Mouse (Mus musculus) activated CD4-positive, CD25-positive, alpha-beta regulatory T cell, adult 4 months (primary cell): ENCODE measurements around the gene Tlx1. TPM values are rescaled to one million over a fixed set of nuclear protein-coding genes. Genes with fewer than 3 reads are reported as not detected.

Source experiments
- ATAC-seq: one replicate; pipeline ENCODE4 v1.8.0; 2017
- polyA plus RNA-seq, 2 experiments: library from polyadenylated mRNA; unstranded; fragments of 100-300 nt; shearing (Covaris generic); gene quantifications; one replicate each; pipeline ENCODE4 v1.2.1; 2017

Gene Tlx1
- polyA plus RNA-seq, 2 experiments from 2014 or later: not detected

DNA sequence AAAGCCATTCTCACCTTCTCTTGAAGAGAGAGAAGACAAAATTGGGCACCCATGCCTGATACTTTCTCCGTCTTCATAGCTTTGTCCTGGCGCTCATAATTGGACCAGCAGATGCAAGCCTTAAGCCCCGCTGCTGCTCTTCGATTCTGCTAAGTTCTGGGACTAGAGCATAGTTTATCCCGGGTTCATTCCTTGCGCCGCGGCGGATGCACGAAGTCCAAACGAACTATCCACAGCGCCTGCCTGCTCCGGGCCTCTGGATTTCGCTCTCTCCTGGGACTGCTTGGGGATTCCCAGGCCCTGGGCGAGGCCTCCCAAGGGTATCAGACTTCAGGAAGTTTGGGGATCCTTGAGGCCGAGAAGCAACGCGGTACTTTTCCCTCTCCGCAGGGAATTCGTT lies 8.4 kb downstream of the Tlx1 start:
- no peak for ATAC-seq

DNA sequence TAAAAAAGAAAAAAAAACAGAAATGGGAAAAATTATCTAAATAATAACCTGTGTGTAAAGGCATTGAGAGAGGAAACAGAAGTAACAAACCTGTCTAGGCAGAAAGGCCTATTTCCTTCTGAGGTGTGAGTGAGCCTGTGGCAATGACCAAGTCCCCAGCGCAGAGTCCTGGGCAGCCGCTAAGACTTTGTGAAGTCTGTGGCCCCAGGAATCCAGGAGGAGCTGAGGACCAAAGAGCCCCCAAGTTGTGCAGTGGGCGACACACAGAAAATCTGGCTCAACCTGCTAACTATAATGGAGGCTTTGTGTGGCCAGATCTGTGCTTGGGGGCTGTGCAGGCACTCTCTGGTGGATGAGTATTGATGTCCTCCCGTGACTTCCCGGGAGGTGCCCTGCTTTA lies 9.0 kb downstream of the Tlx1 start:
- no peak for ATAC-seq

DNA sequence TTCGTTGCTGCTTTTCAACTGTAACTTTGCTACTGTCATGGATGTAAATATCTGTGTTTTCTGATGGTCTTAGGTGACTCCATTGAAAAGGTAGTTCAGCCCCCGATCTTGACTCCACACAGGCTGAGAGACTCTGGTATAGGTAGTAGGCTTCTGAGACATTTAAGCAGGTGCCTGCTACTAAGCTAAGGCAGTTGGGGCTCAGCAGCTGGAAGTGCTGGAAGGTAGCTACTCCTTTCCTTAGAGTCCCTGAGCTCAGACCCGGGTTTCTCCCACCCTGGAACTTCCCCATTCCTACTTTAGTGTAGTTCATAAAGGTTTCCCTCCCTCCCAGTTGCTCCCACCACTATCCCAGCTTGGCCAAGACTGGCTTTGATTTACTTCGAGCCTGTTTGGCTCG lies 9.5 kb downstream of the Tlx1 start:
- no peak for ATAC-seq

DNA sequence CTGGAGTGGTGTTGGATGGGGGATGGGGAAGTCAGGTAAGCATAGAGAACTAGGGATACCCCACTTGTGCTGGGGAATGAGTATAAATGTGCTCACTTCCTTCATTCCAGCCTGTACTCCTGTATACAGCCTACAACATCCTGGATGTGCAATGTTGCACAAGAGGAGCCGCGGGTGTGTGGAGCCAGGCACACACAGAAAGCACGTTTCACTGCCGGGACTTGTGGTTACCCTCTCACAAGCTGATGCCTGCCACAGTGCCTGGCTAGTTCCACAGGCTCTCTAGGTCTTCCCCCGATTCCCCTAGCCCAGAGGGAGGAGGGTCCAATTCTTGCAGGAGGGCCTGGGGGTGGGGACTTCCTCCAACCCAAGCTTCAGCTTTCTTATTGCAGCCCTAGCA lies 10.0 kb downstream of the Tlx1 start:
- ATAC-seq: no peak

DNA sequence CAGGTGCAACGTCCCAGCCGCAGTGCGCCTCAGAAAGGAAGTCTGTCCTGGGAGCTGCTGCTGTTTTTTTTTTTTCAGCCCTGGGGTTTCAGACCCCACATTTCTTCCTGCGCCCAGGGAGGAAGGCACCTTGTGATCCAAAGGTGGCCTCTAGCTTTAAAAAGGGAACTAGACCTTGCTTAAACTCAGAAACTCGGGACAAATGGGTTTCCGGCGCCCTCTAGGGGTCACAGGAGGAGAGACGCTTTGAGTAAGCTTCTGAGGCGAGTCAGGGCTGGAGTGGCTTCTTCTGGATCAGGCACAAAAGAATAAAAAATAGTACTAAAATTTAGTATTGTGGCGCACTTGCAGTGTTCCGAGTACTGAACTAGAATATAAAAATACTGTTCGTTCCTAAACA lies 10.6 kb downstream of the Tlx1 start:
- ATAC-seq: no peak

DNA sequence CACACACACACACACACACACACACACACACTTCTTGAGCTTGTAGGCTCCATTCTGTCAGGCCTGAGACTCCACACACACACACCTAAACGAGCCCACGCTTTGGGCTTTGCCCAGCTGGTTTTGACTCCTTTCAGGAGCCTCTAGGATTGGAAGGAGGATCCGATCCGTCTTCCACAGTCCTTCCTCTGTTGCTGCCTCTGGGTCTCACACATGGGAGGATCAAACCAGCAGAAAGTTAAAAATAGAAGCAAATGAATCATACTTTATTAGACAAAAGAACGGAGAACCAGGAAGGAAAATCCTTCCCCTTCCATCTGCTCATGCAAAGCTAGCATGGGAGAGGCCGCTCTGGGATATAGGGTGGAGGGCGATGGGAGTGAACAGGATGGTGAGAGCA lies 11.7 kb downstream of the Tlx1 start:
- no peak for ATAC-seq

DNA sequence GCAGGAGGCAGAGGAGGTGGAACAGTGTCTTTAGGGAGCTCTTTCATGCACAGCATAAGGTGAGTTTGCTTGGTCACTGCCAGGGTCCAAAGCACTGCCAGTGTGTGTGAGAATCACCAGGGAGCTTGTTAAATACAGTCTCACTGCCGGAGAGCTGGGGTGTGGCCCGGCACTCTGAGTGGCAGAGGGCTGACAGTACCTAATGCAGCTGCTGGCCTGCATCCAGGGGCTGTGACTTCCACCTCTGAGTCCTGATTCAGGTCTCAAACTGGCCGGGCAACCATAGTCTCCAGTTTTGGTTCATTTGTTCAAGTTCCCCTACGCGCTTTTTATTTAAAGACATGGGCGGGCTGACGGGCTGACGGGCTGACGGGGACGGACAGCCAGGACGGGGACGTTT lies 12.4 kb downstream of the Tlx1 start:
- no peak for ATAC-seq

DNA sequence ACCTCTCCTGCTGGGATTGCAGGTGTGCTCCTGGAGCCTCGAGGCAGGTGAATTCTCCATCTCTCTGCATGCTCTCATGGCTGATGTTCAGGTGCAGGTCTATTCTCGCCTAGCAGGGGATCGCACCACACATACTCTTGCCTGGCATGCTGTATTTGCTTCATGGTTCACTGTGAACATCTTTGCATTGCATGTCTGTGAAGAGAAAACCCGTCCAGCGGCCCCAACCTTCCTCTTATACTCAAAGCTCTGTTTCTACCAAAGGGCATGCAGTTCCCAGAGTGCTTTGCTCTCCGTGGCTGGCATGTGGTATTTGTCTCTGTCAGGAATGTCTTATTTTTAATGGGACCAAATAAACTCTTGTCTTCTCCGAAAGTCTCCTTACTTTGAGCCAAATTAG lies 20.0 kb downstream of the Tlx1 start:
- ATAC-seq: no peak

DNA sequence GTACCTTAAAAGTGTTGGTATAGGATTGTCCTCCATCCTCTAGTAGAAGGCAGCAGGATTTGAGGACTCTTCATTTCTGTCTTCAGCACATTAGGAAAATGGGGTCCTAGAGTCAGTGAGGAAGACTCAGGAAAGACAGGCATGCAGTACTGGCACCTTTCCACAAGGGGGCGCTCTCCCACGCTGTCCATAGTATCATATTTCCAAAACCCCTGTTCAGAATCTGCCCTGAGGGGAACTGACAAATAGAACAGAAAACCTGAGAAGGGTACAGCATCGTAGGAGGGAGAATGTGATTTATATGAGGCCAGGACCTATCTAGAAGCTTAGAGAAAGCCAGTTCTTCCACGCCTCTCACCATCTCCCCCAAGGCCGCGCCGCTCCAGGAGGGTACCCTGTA lies 24.3 kb downstream of the Tlx1 start:
- ATAC-seq: no peak

DNA sequence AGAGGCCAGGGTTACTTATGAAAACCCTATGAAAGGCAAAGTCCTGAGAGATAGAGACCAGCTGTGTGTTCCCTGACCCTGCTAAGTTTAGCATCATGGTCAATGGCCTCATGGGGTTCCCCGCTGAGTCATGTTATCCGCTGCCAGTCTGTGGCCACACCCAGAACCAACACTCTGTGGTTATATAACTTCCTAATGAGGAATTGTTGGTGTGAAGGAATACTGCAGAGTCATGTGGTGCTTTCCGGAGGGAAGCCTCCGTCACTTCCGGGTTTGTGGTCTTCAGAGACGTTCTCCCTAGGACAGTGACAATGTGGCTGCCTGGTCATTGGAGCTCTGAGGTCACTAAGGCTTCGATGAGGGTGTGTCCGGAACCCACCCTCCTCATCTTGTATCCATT lies 25.8 kb downstream of the Tlx1 start:
- no peak for ATAC-seq

DNA sequence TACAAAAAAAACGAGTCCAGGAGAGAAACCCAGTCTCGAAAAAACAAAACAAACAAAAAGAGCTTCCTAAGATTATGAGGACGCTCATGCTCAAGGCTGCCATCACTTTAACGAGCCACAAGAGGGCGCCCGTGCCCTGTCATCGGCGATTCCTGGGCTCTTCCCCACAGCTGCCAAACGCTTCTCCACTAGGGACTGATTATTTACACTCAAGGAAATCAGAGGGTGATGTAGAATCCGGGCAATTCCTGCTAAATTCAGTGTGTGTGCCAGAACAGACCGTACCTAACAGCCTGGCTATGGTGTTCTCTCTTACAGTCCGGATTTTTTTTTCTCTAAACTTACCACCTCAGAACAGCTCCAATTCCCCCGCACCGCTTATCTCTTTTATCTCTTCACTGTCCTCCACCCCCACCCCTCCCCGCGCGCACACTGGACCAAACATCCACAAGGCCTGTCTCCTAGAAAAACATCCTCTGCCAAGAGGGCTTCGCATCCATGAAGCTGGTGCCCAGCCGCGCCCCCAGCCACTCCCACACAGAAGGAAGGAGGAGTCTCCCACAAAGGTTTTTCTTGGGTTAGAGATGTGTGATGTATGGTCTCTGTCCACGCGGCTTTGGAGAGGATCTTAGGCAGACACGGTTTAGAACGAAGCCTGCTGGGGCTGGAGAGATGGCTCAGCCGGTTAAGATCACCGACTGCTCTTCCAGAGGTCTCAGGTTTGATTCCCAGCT lies 26.7 kb downstream of the Tlx1 start:
- no peak for ATAC-seq

DNA sequence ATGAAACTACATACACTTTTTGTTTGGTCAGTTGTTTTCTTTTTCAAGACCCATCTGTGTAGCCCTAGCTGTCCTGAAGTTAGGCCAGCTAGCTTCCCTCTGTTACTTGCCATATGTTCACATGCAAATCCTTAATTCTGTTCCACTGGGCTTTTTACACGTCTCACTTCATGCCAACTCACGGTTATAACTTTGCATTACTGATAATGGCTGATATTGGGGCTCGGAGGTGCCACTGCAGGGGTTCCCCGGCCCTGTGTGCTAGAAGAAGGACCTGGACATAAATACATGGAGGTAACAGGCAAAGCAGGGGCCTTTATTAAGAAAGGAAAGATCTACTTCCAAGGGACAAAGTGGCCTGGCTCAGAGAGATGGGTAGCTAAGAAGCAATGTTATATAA lies 29.0 kb downstream of the Tlx1 start:
- ATAC-seq: no peak

DNA sequence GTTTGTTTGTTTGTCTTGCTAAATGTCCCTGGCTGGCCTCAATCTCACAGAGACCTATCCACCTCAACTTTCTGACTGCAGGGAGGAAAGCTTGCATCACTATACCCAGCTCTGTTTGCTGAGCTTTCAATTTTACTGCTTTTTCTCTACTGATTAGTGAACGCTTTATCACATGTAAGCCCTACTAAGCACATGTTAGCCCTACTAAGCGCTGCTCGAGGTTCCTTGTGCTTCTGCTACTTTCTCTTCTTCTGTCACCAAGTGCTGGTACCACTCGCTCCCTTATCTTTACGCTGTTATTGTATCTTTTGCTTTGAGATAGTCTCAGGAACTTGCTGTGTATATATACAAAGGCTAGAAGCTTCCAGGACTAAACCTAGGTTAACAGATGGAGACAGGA lies 30.0 kb downstream of the Tlx1 start:
- no peak for ATAC-seq

DNA sequence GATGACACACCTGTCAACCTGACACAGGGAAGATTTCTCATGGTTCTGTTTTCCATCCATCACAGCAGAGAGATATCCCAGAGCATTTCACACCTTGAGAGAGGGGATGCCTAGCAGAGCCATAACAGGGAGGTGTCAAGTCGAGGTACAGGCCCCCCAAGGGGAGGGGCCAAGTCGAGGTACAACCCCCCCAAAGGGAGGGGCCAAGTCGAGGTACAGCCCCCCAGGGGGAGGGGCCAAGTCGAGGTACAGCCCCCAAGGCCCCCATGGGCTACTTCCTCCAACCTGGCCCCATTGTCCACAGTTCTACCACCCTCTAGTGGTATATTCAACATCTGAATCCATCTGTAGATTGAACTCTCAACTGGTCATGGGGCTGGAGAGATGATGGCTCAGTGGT lies 44.2 kb downstream of the Tlx1 start:
- no peak for ATAC-seq

DNA sequence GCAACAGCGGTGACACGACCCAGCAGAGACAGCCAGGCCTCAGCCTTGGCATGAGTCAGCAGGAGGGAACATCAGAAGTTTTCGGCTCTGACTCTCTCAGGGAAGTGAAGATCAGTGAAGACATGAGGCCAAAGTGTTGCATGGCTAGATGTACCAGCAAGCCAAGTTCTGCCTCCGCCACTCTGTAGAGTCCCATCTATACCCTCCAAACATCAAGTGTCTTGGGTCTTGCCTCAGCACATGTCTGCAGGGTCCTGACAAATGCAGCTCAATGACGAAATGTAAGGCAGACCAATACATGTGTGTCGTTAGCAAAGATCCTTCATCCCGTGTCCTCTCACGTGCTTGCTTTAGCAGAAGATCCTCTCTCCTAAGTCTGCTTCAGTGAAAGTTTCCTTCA lies 46.5 kb downstream of the Tlx1 start:
- no peak for ATAC-seq

DNA sequence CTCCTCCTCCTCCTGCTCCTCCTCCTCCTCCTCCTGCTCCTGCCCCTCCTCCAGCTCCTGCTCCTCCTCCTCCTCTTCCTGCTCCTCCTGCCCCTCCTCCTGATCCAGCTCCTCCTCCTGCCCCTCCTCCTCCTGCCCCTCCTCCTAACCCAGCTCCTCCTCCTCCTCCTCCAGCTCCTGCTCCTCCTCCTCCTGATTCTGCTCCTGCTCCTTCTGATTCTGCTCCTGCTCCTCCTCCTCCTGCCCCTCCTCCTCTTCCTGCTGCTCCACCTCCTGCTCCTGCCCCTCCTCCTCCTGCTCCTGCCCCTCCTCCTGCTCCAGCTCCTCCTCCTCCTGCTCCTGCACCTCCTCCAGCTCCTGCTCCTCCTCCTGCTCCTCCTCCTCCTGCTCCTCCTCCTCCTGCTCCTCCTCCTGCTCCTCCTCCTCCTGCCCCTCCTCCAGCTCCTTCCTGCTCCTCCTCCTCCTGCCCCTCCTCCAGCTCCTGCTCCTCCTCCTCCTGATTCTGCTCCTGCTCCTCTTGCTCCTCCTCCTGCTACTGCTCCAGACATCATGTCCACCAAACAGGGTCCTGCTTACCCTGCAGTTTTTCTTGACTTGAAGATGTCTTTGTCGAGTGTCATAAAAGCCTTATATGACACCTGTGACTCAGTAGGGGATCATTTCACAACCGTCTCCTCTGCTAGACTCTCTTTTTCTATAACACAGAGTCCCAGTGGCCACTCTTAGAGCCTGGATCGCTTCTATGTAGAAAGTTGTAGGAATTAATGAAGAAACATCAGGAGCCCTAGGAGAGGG lies 55.0 kb downstream of the Tlx1 start:
- ATAC-seq: no peak

Other genes starting within 250 kb of the Tlx1 start
- gene Slf2, start 219.5 kb upstream of the Tlx1 start, polyA plus RNA-seq: 10 to 100 TPM; 19.6 to 23.0 TPM
- under 1 TPM in 1 of 2 experiments, not detected in 1; 0.24 TPM for gene Sema4g, start 161.6 kb upstream of the Tlx1 start, polyA plus RNA-seq
- gene Twnk, start 145.0 kb upstream of the Tlx1 start, polyA plus RNA-seq: 1 to 10 TPM; 4.2 to 9.3 TPM
- 10 to 100 TPM; 67.8 to 71.3 TPM for gene Mrpl43, start 144.2 kb upstream of the Tlx1 start, polyA plus RNA-seq
- 1 to 10 TPM in 1 of 2 experiments, under 1 TPM in 1; 0.78 to 1.8 TPM for gene Lzts2, start 136.3 kb upstream of the Tlx1 start, polyA plus RNA-seq
- gene Pdzd7, start 105.0 kb upstream of the Tlx1 start, polyA plus RNA-seq: under 1 TPM in 1 of 2 experiments, not detected in 1; 0.32 TPM
- gene Sfxn3, start 103.2 kb upstream of the Tlx1 start, polyA plus RNA-seq: 10 to 100 TPM; 84.1 to 92.7 TPM
- gene Kazald1, start 75.4 kb upstream of the Tlx1 start, polyA plus RNA-seq: under 1 TPM; 0.47 to 0.48 TPM
- not detected for gene Lbx1, start 85.1 kb downstream of the Tlx1 start, polyA plus RNA-seq
- 10 to 100 TPM; 22.0 to 33.4 TPM for gene Btrc, start 213.1 kb downstream of the Tlx1 start, polyA plus RNA-seq